In genomic region chr3:92211133-92211925, GRCm38 (mm10) we compare ENCODE assay signal across 5 mouse cellular contexts. TPM values are rescaled to one million over a fixed set of nuclear protein-coding genes. Genes with fewer than 3 reads are reported as not detected.
"Had no signal": no experiment of that assay in that cellular context is flagged by ENCODE, and none has a peak within 500 bp of the region (broad histone marks: within the 10 kb centered on the region; RNA-seq: fewer than 3 reads in every experiment).

No protein-coding gene starts in this region.

RNA-seq across cellular contexts. Expression of gene Sprr2a1, which starts 4.3 kb away (rescaled TPM):
- polyA plus RNA-seq: limb, embryonic 10.5 days; midbrain, embryonic 12.5 days; midbrain, embryonic 16.5 days; neural tube, embryonic 13.5 days had no signal

RNA-seq across cellular contexts. Expression of gene Sprr2a2, which starts 4.4 kb away (rescaled TPM):
- polyA plus RNA-seq: inflammation-experienced regulatory T-cells, adult 6 months; limb, embryonic 10.5 days; midbrain, embryonic 12.5 days; neural tube, embryonic 13.5 days had no signal
